Mouse (Mus musculus): ENCODE measurements at regions not wholly inside any gene's neighbourhood (a gene's known extent, or its start where the extent isn't known, plus 50 kb on each side); places are given as distances from the start of the nearest gene placed in this dataset.

DNA sequence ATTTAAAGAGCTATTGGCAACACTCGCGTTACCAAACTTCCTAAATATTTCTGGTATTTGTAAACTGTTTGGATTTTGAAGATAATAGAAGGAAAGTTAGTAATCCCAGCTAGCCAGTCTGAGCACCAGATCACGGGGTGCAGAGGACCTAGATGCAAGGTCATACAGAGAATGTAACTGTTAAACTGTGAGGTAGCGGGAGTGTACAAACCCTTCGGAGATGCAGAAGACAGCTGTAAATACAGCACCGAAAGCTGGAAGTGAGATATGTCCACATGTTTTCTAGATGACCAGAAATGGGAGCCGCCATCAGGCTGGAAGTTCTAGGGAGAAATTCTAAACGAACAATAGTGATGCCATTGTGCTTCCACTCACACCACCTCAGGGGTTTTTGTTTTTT, 80.5 kb downstream of the Elovl4 start:
- no peak for TF ChIP-seq EP300 (IDR thresholded peaks at IDR 0.05; ENCODE audit: low read depth)
- no peak for TF ChIP-seq CTCF (IDR thresholded peaks at IDR 0.05; ENCODE audit: low read depth)
